Mouse (Mus musculus) kidney, postnatal 25 days (tissue): ENCODE results near the gene Met.

Experiments
- DNase-seq, 2 experiments: peaks; one replicate each; pipeline ENCODE4 v3.0.0; 2021; ENCODE audit warnings: mixed read lengths in 2 of 2

The Met gene

GRCm38 (mm10) chr6:17492062-17492461, 28.5 kb downstream of the Met start:
- DNase-seq, result no peak

- no peak for DNase-seq
These were observed 31.8 kb downstream of the Met start for GRCm38 (mm10) chr6:17495413-17495812.

- DNase-seq, result no peak
These were observed 33.8 kb downstream of the Met start for GRCm38 (mm10) chr6:17497366-17497765.

GRCm38 (mm10) chr6:17498801-17499200, 35.2 kb downstream of the Met start:
- DNase-seq, result no peak

GRCm38 (mm10) chr6:17501440-17501839, 37.8 kb downstream of the Met start:
- no peak for DNase-seq

GRCm38 (mm10) chr6:17502311-17502710, 38.7 kb downstream of the Met start:
- no peak for DNase-seq

GRCm38 (mm10) chr6:17503724-17504123, 40.1 kb downstream of the Met start:
- no peak for DNase-seq

- DNase-seq, result no peak
These were observed 41.9 kb downstream of the Met start for GRCm38 (mm10) chr6:17505530-17505929.

GRCm38 (mm10) chr6:17506831-17507230, 43.2 kb downstream of the Met start:
- peak; percentile 65 to 86 for DNase-seq

GRCm38 (mm10) chr6:17508184-17508583, 44.6 kb downstream of the Met start:
- no peak for DNase-seq

- no peak for DNase-seq
These were observed 45.2 kb downstream of the Met start for GRCm38 (mm10) chr6:17508604-17509372.

- no peak for DNase-seq
These were observed 49.8 kb downstream of the Met start for GRCm38 (mm10) chr6:17513381-17513780.

GRCm38 (mm10) chr6:17515775-17516460, 52.3 kb downstream of the Met start:
- no peak for DNase-seq

GRCm38 (mm10) chr6:17521901-17522717, 58.5 kb downstream of the Met start:
- no peak for DNase-seq

- DNase-seq, result no peak
These were observed 59.3 kb downstream of the Met start for GRCm38 (mm10) chr6:17522917-17523316.

- no peak for DNase-seq
These were observed 66.1 kb downstream of the Met start for GRCm38 (mm10) chr6:17529490-17530269.

- DNase-seq, result peak; percentile 55 to 72
These were observed 78.0 kb downstream of the Met start for GRCm38 (mm10) chr6:17541615-17542014.

- DNase-seq, result no peak
These were observed 78.8 kb downstream of the Met start for GRCm38 (mm10) chr6:17542383-17542782.

GRCm38 (mm10) chr6:17545480-17545879, 81.9 kb downstream of the Met start:
- no peak for DNase-seq

- no peak for DNase-seq
These were observed 82.7 kb downstream of the Met start for GRCm38 (mm10) chr6:17546341-17546740.

GRCm38 (mm10) chr6:17546825-17547224, 83.2 kb downstream of the Met start:
- peak in 1 of 2 experiments; percentile 32 for DNase-seq

- peak in 1 of 2 experiments; percentile 41 for DNase-seq
These were observed 85.2 kb downstream of the Met start for GRCm38 (mm10) chr6:17548786-17549185.

GRCm38 (mm10) chr6:17549645-17550044, 86.0 kb downstream of the Met start:
- no peak for DNase-seq
